Mouse (Mus musculus): ENCODE results near the gene Pitpnm2.

DNA sequence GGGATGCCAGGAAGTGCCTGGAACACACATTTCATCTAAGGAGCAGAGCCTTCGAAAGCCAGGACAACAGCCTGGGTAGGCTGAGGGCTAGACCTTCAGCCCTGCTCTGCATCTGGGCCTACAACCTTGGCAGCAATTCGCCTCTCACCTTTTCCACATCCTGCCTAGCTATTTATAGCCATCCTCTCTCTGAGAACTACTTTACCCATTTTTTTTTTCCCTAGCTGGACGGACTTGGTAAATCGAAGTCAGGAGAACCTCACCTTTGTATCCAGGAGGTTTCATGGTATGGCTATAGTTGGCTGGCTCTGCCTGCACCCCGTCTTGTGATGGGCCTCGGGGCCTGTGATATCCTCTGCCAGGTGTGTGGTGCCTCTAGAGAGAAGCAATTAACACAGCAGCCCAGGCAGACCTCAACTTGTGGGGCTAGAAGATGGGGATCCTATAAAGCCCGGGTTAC, 57.3 kb downstream of the Pitpnm2 start:
- TF ChIP-seq RAD21 (IDR thresholded peaks at IDR 0.05; ENCODE audit: low read depth, low read length) (no peak), SIN3A (IDR thresholded peaks at IDR 0.05; ENCODE audit: low read length) (no peak), CTCF (IDR thresholded peaks at IDR 0.05 in 2 of 3, conservative IDR thresholded peaks at IDR 0.05 in 1 of 3; ENCODE audit: control insufficient read depth in 1 of 3, insufficient read depth in 1 of 3, low read depth in 2 of 3, low read length in 3 of 3, poor library complexity in 1 of 3, severe bottlenecking in 1 of 3) (no peak), TAL1 (IDR thresholded peaks at IDR 0.05; ENCODE audit: low read length) (no peak), NELFE (IDR thresholded peaks at IDR 0.05; ENCODE audit: low read depth, low read length) (no peak), EP300 (IDR thresholded peaks at IDR 0.05; ENCODE audit: low read depth in 1 of 2, low read length in 2 of 2) (no peak), JUND (IDR thresholded peaks at IDR 0.05; ENCODE audit: low read depth, low read length) (no peak), POLR2A (IDR thresholded peaks at IDR 0.05; ENCODE audit: control insufficient read depth in 1 of 2, insufficient read depth in 1 of 2, low read depth in 1 of 2, low read length in 2 of 2, poor library complexity in 1 of 2) (no peak), POLR2AphosphoS2 (IDR thresholded peaks at IDR 0.05; ENCODE audit: low read length) (no peak)

Data from MEL (cell line).